Mouse (Mus musculus) MEL (cell line): ENCODE data around the gene Gm20388. TPM values are rescaled to one million over a fixed set of nuclear protein-coding genes. Genes with fewer than 3 reads are reported as not detected.

ENCODE experiments used
- DNase-seq: peaks from one replicate; pipeline ENCODE4 v3.0.0; 2011; ENCODE audit warnings: low read depth, low spot score
- H3K27ac ChIP-seq: 2 replicates; pipeline ENCODE4 v1.5.1; 2012; ENCODE audit warnings: low read depth, mild to moderate bottlenecking, control low read depth, low read length, moderate library complexity; ENCODE audit not compliant: control insufficient read depth
- H3K27me3 ChIP-seq, 2 experiments: fragments of 150-350 bp in 1 of 2; sonication (generic) in 1 of 2; 2 replicates each; pipeline ENCODE4 v1.6.1; 2012; ENCODE audit warnings: low read length in 2 of 2, mild to moderate bottlenecking in 2 of 2, improper control_type of control experiment in 1 of 2, moderate library complexity in 1 of 2; ENCODE audit not compliant: insufficient read depth in 2 of 2, control insufficient read depth in 1 of 2
- H3K36me3 ChIP-seq, 2 experiments: 2 replicates each; pipeline ENCODE4 v1.6.1; 2012 to 2014; ENCODE audit warnings: low read length in 2 of 2, improper control_type of control experiment in 1 of 2, inconsistent platforms in 1 of 2, mild to moderate bottlenecking in 1 of 2; ENCODE audit not compliant: insufficient read depth in 2 of 2, control insufficient read depth in 1 of 2
- H3K4me1 ChIP-seq, 2 experiments: fragments of 150-350 bp in 1 of 2; sonication (generic) in 1 of 2; 2 replicates each; pipeline ENCODE4 v1.6.1; 2012; ENCODE audit warnings: low read length in 2 of 2, improper control_type of control experiment in 1 of 2, mild to moderate bottlenecking in 1 of 2; ENCODE audit not compliant: insufficient read depth in 2 of 2, control insufficient read depth in 1 of 2
- H3K4me3 ChIP-seq, 2 experiments: fragments of 150-350 bp in 1 of 2; sonication (generic) in 1 of 2; 2 replicates each; pipeline ENCODE4 v1.5.1; 2012; ENCODE audit warnings: low read depth in 2 of 2, low read length in 2 of 2, mild to moderate bottlenecking in 2 of 2, moderate library complexity in 2 of 2, control low read depth in 1 of 2, improper control_type of control experiment in 1 of 2; ENCODE audit not compliant: control insufficient read depth in 1 of 2, insufficient read depth in 1 of 2
- H3K79me2 ChIP-seq: 2 replicates; pipeline ENCODE4 v1.6.1; 2012; ENCODE audit warnings: mild to moderate bottlenecking, low read length, moderate library complexity; ENCODE audit not compliant: control insufficient read depth, poor library complexity, insufficient read depth
- H3K9ac ChIP-seq: 2 replicates; pipeline ENCODE4 v1.6.1; 2012; ENCODE audit warnings: low read depth, mild to moderate bottlenecking, control low read depth, low read length, moderate library complexity; ENCODE audit not compliant: control insufficient read depth, poor library complexity, severe bottlenecking
- H3K9me3 ChIP-seq: fragments of 150-350 bp; sonication (generic); replicated peaks from 2 replicates; pipeline ENCODE4 v1.6.1; 2012; ENCODE audit warnings: mild to moderate bottlenecking, low read length, improper control_type of control experiment, moderate library complexity; ENCODE audit not compliant: insufficient read depth
- CHD1 ChIP-seq: IDR thresholded peaks from 2 replicates; pipeline ENCODE4 v1.6.1; 2012; ENCODE audit warnings: low read depth, mild to moderate bottlenecking, inconsistent platforms, low read length, improper control_type of control experiment
- CTCF ChIP-seq, 3 experiments: IDR thresholded peaks in 2 of 3; conservative IDR thresholded peaks in 1 of 3; 2 replicates each; pipeline ENCODE4 v1.5.1; 2011 to 2012; ENCODE audit warnings: low read length in 3 of 3, low read depth in 2 of 3, mild to moderate bottlenecking in 2 of 3, improper control_type of control experiment in 1 of 3, inconsistent platforms in 1 of 3, mixed read lengths in 1 of 3, moderate library complexity in 1 of 3; ENCODE audit not compliant: control insufficient read depth in 1 of 3, insufficient read depth in 1 of 3, poor library complexity in 1 of 3, severe bottlenecking in 1 of 3
- ELF1 ChIP-seq: IDR thresholded peaks from 2 replicates; pipeline ENCODE4 v1.6.1; 2014; ENCODE audit warnings: low read depth, mild to moderate bottlenecking, inconsistent platforms, low read length, improper control_type of control experiment, moderate library complexity
- EP300 ChIP-seq, 2 experiments: IDR thresholded peaks; 2 replicates each; pipeline ENCODE4 v1.6.1; 2011; ENCODE audit warnings: improper control_type of control experiment in 2 of 2, low read length in 2 of 2, low read depth in 1 of 2, mild to moderate bottlenecking in 1 of 2
- ETS1 ChIP-seq: IDR thresholded peaks from 2 replicates; pipeline ENCODE4 v1.6.1; 2012; ENCODE audit warnings: low read depth, mild to moderate bottlenecking, inconsistent platforms, low read length, improper control_type of control experiment, moderate library complexity
- GABPA ChIP-seq: IDR thresholded peaks from 2 replicates; pipeline ENCODE4 v1.6.1; 2012; ENCODE audit warnings: low read depth, mild to moderate bottlenecking, inconsistent platforms, low read length, improper control_type of control experiment, moderate library complexity
- GATA1 ChIP-seq: IDR thresholded peaks from 2 replicates; pipeline ENCODE4 v1.6.1; 2011; ENCODE audit warnings: low read depth, low read length, improper control_type of control experiment
- HCFC1 ChIP-seq: IDR thresholded peaks from 2 replicates; pipeline ENCODE4 v1.6.1; 2012; ENCODE audit warnings: low read depth, mild to moderate bottlenecking, inconsistent platforms, low read length, improper control_type of control experiment, moderate library complexity
- KAT2A ChIP-seq: conservative IDR thresholded peaks from 2 replicates; pipeline ENCODE4 v1.6.1; 2012; ENCODE audit warnings: low read depth, low read length, improper control_type of control experiment, inconsistent platforms
- MAFK ChIP-seq: IDR thresholded peaks from 2 replicates; pipeline ENCODE4 v1.6.1; 2011; ENCODE audit warnings: low read depth, mild to moderate bottlenecking, low read length, improper control_type of control experiment, borderline replicate concordance
- MAZ ChIP-seq: IDR thresholded peaks from 2 replicates; pipeline ENCODE4 v1.6.1; 2012; ENCODE audit warnings: low read depth, mild to moderate bottlenecking, inconsistent platforms, low read length, improper control_type of control experiment
- MXI1 ChIP-seq: IDR thresholded peaks from 2 replicates; pipeline ENCODE4 v1.6.1; 2011; ENCODE audit warnings: mild to moderate bottlenecking, low read depth, low read length, improper control_type of control experiment
- NELFE ChIP-seq: IDR thresholded peaks from 2 replicates; pipeline ENCODE4 v1.6.1; 2011; ENCODE audit warnings: low read depth, low read length, improper control_type of control experiment
- POLR2AphosphoS2 ChIP-seq: IDR thresholded peaks from 2 replicates; pipeline ENCODE4 v1.6.1; 2011; ENCODE audit warnings: low read length, improper control_type of control experiment
- RAD21 ChIP-seq: IDR thresholded peaks from 2 replicates; pipeline ENCODE4 v1.6.1; 2011; ENCODE audit warnings: mild to moderate bottlenecking, low read depth, low read length, improper control_type of control experiment
- RCOR1 ChIP-seq: IDR thresholded peaks from 2 replicates; pipeline ENCODE4 v1.6.1; 2012; ENCODE audit warnings: low read depth, mild to moderate bottlenecking, inconsistent platforms, low read length, improper control_type of control experiment
- SIN3A ChIP-seq: IDR thresholded peaks from 2 replicates; pipeline ENCODE4 v1.6.1; 2012; ENCODE audit warnings: low read length, improper control_type of control experiment, inconsistent platforms
- SMC3 ChIP-seq: IDR thresholded peaks from 2 replicates; pipeline ENCODE4 v1.6.1; 2011; ENCODE audit warnings: low read depth, low read length, improper control_type of control experiment
- TAL1 ChIP-seq: IDR thresholded peaks from 2 replicates; pipeline ENCODE4 v1.6.1; 2012; ENCODE audit warnings: mild to moderate bottlenecking, inconsistent platforms, low read length, moderate library complexity, mixed read lengths
- USF1 ChIP-seq: IDR thresholded peaks from 2 replicates; pipeline ENCODE4 v1.6.1; 2014; ENCODE audit warnings: low read depth, mild to moderate bottlenecking, inconsistent platforms, low read length, improper control_type of control experiment, moderate library complexity
- USF2 ChIP-seq, 2 experiments: IDR thresholded peaks; 2 replicates each; pipeline ENCODE4 v1.6.1; 2011 to 2012; ENCODE audit warnings: improper control_type of control experiment in 2 of 2, low read length in 2 of 2, borderline replicate concordance in 1 of 2, inconsistent platforms in 1 of 2, low read depth in 1 of 2, mild to moderate bottlenecking in 1 of 2; ENCODE audit not compliant: insufficient read depth in 1 of 2
- ZMIZ1 ChIP-seq: IDR thresholded peaks from 2 replicates; pipeline ENCODE4 v1.6.1; 2012; ENCODE audit warnings: low read depth, mild to moderate bottlenecking, inconsistent platforms, low read length, improper control_type of control experiment, moderate library complexity
- ZNF384 ChIP-seq: IDR thresholded peaks from 2 replicates; pipeline ENCODE4 v1.6.1; 2012; ENCODE audit warnings: low read depth, mild to moderate bottlenecking, inconsistent platforms, low read length, improper control_type of control experiment
- polyA plus RNA-seq, 2 experiments: library from polyadenylated mRNA; stranded (reverse) in 1 of 2; unstranded in 1 of 2; fragments of >175 nt in 1 of 2; fragments of >200 nt in 1 of 2; gene quantifications; 2 replicates each; pipeline versions ENCODE4 v1.2.1 to v1.2.4; 2012; ENCODE audit warnings: low replicate concordance in 2 of 2, low read depth in 1 of 2; ENCODE audit not compliant: insufficient read length in 2 of 2, insufficient read depth in 1 of 2, missing spikeins in 1 of 2
- total RNA-seq: library from RNA; depleted of rRNA; stranded (reverse); fragments of 300-350 nt; gene quantifications from 2 replicates; pipeline ENCODE4 v1.2.3, GENCODE M21; 2012

Gene Gm20388
- total and polyA plus RNA-seq, 3 experiments, result 11.1 to 17.8 TPM; not detected in 1

DNA sequence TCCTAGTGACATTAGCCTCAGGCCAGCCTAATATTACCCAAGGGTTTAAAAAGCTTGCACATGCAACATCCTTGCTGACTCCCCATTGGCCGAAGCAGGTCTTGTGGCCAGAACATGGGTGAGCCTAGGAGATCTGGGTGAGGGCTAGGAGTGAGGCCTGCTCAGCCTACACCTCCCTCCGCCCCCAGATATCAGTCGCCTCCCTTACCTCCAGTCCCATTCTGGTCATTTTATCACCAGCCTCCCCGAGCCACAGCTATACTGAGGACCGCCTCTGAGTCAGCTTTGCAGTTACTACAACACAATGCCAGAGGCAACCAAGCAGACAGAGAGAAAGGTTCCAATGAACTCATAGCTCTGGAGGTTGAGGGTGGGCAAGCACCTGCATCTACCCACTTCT, 2365.7 kb downstream of the Gm20388 start:
- peaks cover 0 to 31% of the 10 kb centered on the region in 2 experiments; a peak in 3 of 4 replicates for H3K4me1 ChIP-seq
- TF ChIP-seq ZNF384 (no peak), MXI1 (no peak), MAZ (no peak), ELF1 (no peak), KAT2A (no peak), POLR2AphosphoS2 (no peak), CTCF (IDR thresholded peaks at IDR 0.05 in 2 of 3, conservative IDR thresholded peaks at IDR 0.05 in 1 of 3; ENCODE audit: control insufficient read depth in 1 of 3, insufficient read depth in 1 of 3, low read depth in 2 of 3, low read length in 3 of 3, poor library complexity in 1 of 3, severe bottlenecking in 1 of 3) (no peak), RAD21 (no peak), GABPA (no peak), MAFK (no peak), USF1 (no peak), HCFC1 (no peak), EP300 (IDR thresholded peaks at IDR 0.05; ENCODE audit: low read depth in 1 of 2, low read length in 2 of 2) (no peak), ZMIZ1 (no peak), USF2 (IDR thresholded peaks at IDR 0.05; ENCODE audit: borderline replicate concordance in 1 of 2, insufficient read depth in 1 of 2, low read depth in 1 of 2, low read length in 2 of 2) (no peak), ETS1 (no peak), TAL1 (no peak), CHD1 (no peak), GATA1 (no peak)

DNA sequence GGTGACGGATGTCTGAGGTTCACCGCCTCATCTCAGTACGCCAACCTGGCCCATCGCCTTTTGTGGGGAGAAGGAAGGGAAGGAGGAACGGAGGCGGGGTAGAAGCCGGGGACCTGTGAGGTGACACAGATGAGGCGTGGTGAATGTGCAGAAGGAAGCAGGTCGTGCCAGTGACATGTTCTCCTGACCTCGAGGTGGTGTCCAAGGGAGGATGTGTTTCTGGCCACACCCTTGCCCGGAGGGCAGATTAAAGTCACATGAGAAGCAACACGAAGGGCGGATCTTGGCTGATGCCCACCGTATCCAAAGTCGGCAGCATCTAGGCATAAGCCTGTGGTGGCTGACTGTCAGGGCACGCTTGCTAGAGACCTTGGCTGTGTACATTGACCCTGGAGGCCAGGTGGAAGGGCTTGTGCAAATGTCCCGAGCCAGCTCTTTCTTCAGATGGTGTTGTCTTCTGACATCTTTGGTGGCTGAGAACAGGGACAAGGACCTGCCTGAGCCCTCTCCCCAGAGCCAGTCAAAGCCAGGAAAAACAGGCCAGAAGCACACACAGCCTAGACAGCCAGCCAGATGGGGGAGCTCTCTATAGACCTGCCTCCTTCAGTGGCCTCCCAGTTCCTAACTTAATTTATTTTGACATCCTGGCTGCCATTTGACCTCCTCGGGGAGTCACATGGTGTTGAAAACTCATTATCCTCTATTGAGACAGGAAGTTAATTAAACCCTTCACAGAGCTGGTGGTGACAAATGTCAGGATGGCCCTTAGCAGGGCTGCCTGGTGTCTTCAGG, 2366.8 kb downstream of the Gm20388 start:
- peaks cover 0 to 6% of the 10 kb centered on the region in 2 experiments; a peak in 2 of 4 replicates for H3K36me3 ChIP-seq
- peaks cover 7% of the 10 kb centered on the region for H3K79me2 ChIP-seq
- H3K4me1 ChIP-seq, result peaks cover 0 to 31% of the 10 kb centered on the region in 2 experiments; a peak in 3 of 4 replicates
- TF ChIP-seq RAD21 (peak; percentile 28), CTCF (IDR thresholded peaks at IDR 0.05 in 2 of 3, conservative IDR thresholded peaks at IDR 0.05 in 1 of 3; ENCODE audit: control insufficient read depth in 1 of 3, insufficient read depth in 1 of 3, low read depth in 2 of 3, low read length in 3 of 3, poor library complexity in 1 of 3, severe bottlenecking in 1 of 3) (peak in 2 of 3 experiments; percentile 40 to 56; a peak in 4 of 6 replicates), RCOR1 (no peak), USF1 (0 out of 2 replicates have a peak, but pooled peaks have one; percentile 42), SMC3 (peak; percentile 58), ZMIZ1 (no peak), MXI1 (0 out of 2 replicates have a peak, but pooled peaks have one; percentile 11), NELFE (no peak), SIN3A (peak; percentile 24; the same call in 1 of the 2 replicates)
- no peak for DNase-seq
- H3K27me3 ChIP-seq, result no peaks in the 10 kb centered on the region
- no peak overlapping the region for H3K9ac ChIP-seq
- no peak overlapping the region for H3K4me3 ChIP-seq
- H3K27ac ChIP-seq, result no peak overlapping the region
- no peaks in the 10 kb centered on the region for H3K9me3 ChIP-seq

More for the DNA sequence above, 2365.7 kb downstream of the Gm20388 start:
- no peaks in the 10 kb centered on the region for H3K27me3 ChIP-seq
- H3K79me2 ChIP-seq, result peaks cover 5% of the 10 kb centered on the region; the same call in 1 of the 2 replicates
- H3K36me3 ChIP-seq, result peaks cover 0 to 6% of the 10 kb centered on the region in 2 experiments; a peak in 2 of 4 replicates
- no peak overlapping the region for H3K27ac ChIP-seq
- H3K9me3 ChIP-seq, result no peaks in the 10 kb centered on the region
- H3K9ac ChIP-seq, result no peak overlapping the region
- no peak for DNase-seq
- no peak overlapping the region for H3K4me3 ChIP-seq
